Mouse (Mus musculus) brain, embryonic 14.5 days (tissue): ENCODE measurements at regions not wholly inside any gene's neighbourhood (a gene's known extent, or its start where the extent isn't known, plus 50 kb on each side); places are given as distances from the start of the nearest gene placed in this dataset.
A peak's percentile ranks its signal among the peaks of the same experiment; 100 is the strongest.

Experiments used
- CTCF ChIP-seq: fragments of 200-500 bp; IDR thresholded peaks from 2 replicates; pipeline ENCODE4 v1.5.1; 2012; ENCODE audit warnings: inconsistent platforms, mild to moderate bottlenecking, moderate library complexity, borderline replicate concordance; ENCODE audit not compliant: insufficient read depth, insufficient read length; ENCODE audit errors: extremely low read depth
- POLR2A ChIP-seq: fragments of 200-500 bp; IDR thresholded peaks from 2 replicates; pipeline ENCODE4 v1.6.1; 2012; ENCODE audit warnings: mild to moderate bottlenecking, inconsistent platforms, borderline replicate concordance; ENCODE audit not compliant: poor library complexity, insufficient read depth, insufficient read length, severe bottlenecking; ENCODE audit errors: extremely low read depth

DNA sequence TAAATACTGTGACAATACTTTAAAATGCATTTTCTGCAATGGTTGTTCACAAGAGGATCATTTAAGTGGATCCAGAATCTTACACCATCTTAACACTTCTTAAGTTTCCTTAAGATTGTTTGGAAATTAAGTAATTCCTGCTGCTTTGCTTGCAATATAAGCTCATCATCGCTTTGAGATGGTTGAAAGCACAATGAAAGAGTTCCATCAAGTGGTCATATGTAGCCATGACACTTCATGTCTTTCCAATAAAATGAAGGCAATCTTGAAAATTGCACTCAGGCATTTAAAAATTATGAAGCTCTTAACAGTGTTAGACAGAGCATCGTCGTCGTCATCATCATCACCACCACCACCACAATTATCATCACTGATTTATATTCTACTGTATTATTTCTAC, 223.8 kb downstream of the Lipi start:
- TF ChIP-seq CTCF (peak; percentile 11; the same call in 1 of the 2 replicates), POLR2A (no peak)
